In genomic region chrX:135956988-135957690, GRCm38 (mm10) we compare ENCODE assay signal across 17 mouse cellular contexts. TPM values are rescaled to one million over a fixed set of nuclear protein-coding genes. Genes with fewer than 3 reads are reported as not detected.
DNase-seq lines count a peak whose midpoint lies in the region; ATAC-seq and TF ChIP-seq lines count a peak whose summit lies in the region.
"Had no signal": no experiment of that assay in that cellular context is flagged by ENCODE, and none has a peak within 500 bp of the region (broad histone marks: within the 10 kb centered on the region; RNA-seq: fewer than 3 reads in every experiment).

No protein-coding gene starts in this region.

- H3K4me3 ChIP-seq in hindbrain, embryonic 14.5 days (replicated peaks; ENCODE audit: low read length): no peak overlapping the region
- no peak overlapping the region for H3K4me3 ChIP-seq in midbrain, embryonic 16.5 days (ENCODE audit: low read depth, low read length)
- H3K4me3 ChIP-seq: embryonic facial prominence, embryonic 13.5 days; heart, adult 2 months; heart, embryonic 15.5 days; myocyte had no signal

- no peak overlapping the region for H3K4me2 ChIP-seq in hindbrain, embryonic 14.5 days (replicated peaks)
- no peak overlapping the region for H3K4me2 ChIP-seq in midbrain, embryonic 16.5 days (ENCODE audit: low read length)
- H3K4me2 ChIP-seq: embryonic facial prominence, embryonic 13.5 days; heart, embryonic 15.5 days had no signal

- no peak overlapping the region for H3K9ac ChIP-seq in hindbrain, embryonic 14.5 days
- H3K9ac ChIP-seq in midbrain, embryonic 16.5 days (ENCODE audit: low read depth, low read length): no peak overlapping the region
- H3K9ac ChIP-seq: embryonic facial prominence, embryonic 13.5 days; heart, embryonic 15.5 days had no signal

- H3K9me3 ChIP-seq in hindbrain, embryonic 14.5 days (ENCODE audit: control insufficient read depth, low read length): no peaks in the 10 kb centered on the region
- H3K9me3 ChIP-seq in midbrain, embryonic 16.5 days (replicated peaks; ENCODE audit: control insufficient read depth, low read length, poor library complexity, severe bottlenecking): no peaks in the 10 kb centered on the region
- H3K9me3 ChIP-seq: embryonic facial prominence, embryonic 13.5 days; heart, embryonic 15.5 days had no signal

- no peak for TF ChIP-seq CTCF in brain, embryonic 14.5 days (IDR thresholded peaks at IDR 0.05; ENCODE audit: borderline replicate concordance, extremely low read depth, insufficient read depth, insufficient read length)

- peak; percentile 87 for ATAC-seq in hindbrain, embryonic 14.5 days (ENCODE audit: low FRiP score)
- ATAC-seq in midbrain, embryonic 16.5 days: peak; percentile 93
- ATAC-seq: Patski had no signal

- no peaks in the 10 kb centered on the region for H3K27me3 ChIP-seq in hindbrain, embryonic 14.5 days (ENCODE audit: control insufficient read depth, insufficient read depth, low read length)
- no peaks in the 10 kb centered on the region for H3K27me3 ChIP-seq in midbrain, embryonic 16.5 days (ENCODE audit: control insufficient read depth, insufficient read depth, low read depth, low read length)
- H3K27me3 ChIP-seq: embryonic facial prominence, embryonic 13.5 days; heart, embryonic 15.5 days had no signal

- 52% methylated on average over 1 of the region's 1 CpGs for WGBS in hindbrain, embryonic 14.5 days
- 44% methylated on average over 1 of the region's 1 CpGs for WGBS in midbrain, embryonic 16.5 days

- H3K36me3 ChIP-seq in hindbrain, embryonic 14.5 days (replicated peaks; ENCODE audit: control insufficient read depth, insufficient read depth): no peaks in the 10 kb centered on the region
- no peaks in the 10 kb centered on the region for H3K36me3 ChIP-seq in midbrain, embryonic 16.5 days (ENCODE audit: control insufficient read depth, insufficient read depth, low read length)
- H3K36me3 ChIP-seq: embryonic facial prominence, embryonic 13.5 days; heart, embryonic 15.5 days had no signal

- H3K27ac ChIP-seq in hindbrain, embryonic 14.5 days: peak overlapping the region; percentile 90
- peak overlapping the region; percentile 81 for H3K27ac ChIP-seq in midbrain, embryonic 16.5 days (ENCODE audit: low read length)
- H3K27ac ChIP-seq: embryonic facial prominence, embryonic 13.5 days; heart, adult 2 months; kidney, postnatal 0 days had no signal

- peak; percentile 10 for DNase-seq in R1 (ENCODE audit: low read depth, low spot score)
- DNase-seq in brain, embryonic 14.5 days (ENCODE audit: low read depth): peak; percentile 89
- DNase-seq in hindbrain, embryonic 14.5 days (ENCODE audit: low spot score): peak; percentile 77
- no peak for DNase-seq in embryo, embryonic 10 days (ENCODE audit: low spot score)
- DNase-seq in liver: no peak
- DNase-seq in left cerebral cortex, adult 11 months (ENCODE audit: low spot score): no peak
- DNase-seq: adrenal gland, postnatal 25 days; cerebellum, adult 9-10 months; heart, adult 2 months; kidney, adult 11 months; lung, postnatal 10 days had no signal

- H3K4me1 ChIP-seq in hindbrain, embryonic 14.5 days (replicated peaks; ENCODE audit: control insufficient read depth, insufficient read depth, low read length): peaks cover 10% of the 10 kb centered on the region
- H3K4me1 ChIP-seq in midbrain, embryonic 16.5 days (ENCODE audit: control insufficient read depth, insufficient read depth, low read length): peaks cover 7% of the 10 kb centered on the region
- H3K4me1 ChIP-seq: embryonic facial prominence, embryonic 13.5 days had no signal

- no peak for TF ChIP-seq POLR2A in brain, embryonic 14.5 days (IDR thresholded peaks at IDR 0.05; ENCODE audit: borderline replicate concordance, extremely low read depth, insufficient read depth, insufficient read length, poor library complexity, severe bottlenecking)

RNA-seq across cellular contexts. Expression of gene Arxes2, which starts 36.5 kb away (rescaled TPM):
- polyA plus RNA-seq in brain, embryonic 14.5 days (2012; rRNA removed): 130 and 147 TPM in 2 replicates
- polyA plus RNA-seq in hindbrain, embryonic 14.5 days (2014; fragmentation: Nextera tagmentation; extraction: Ambion mirVana): 271 and 297 TPM in 2 replicates
- 355 and 370 TPM in 2 replicates for polyA plus RNA-seq in midbrain, embryonic 16.5 days (2015; fragmentation: Nextera tagmentation; extraction: Ambion mirVana)

Comparison
In these comparisons a context has a peak if more than half of its experiments do, and no peak if none do; other contexts are left out.
1. DNase-seq: peak in R1 (single experiment), brain, embryonic 14.5 days (single experiment) and hindbrain, embryonic 14.5 days (single experiment); none in embryo, embryonic 10 days (single experiment), liver (single experiment) and left cerebral cortex, adult 11 months (single experiment).